8 mouse cellular contexts compared by ENCODE assay signal in the genomic region with DNA sequence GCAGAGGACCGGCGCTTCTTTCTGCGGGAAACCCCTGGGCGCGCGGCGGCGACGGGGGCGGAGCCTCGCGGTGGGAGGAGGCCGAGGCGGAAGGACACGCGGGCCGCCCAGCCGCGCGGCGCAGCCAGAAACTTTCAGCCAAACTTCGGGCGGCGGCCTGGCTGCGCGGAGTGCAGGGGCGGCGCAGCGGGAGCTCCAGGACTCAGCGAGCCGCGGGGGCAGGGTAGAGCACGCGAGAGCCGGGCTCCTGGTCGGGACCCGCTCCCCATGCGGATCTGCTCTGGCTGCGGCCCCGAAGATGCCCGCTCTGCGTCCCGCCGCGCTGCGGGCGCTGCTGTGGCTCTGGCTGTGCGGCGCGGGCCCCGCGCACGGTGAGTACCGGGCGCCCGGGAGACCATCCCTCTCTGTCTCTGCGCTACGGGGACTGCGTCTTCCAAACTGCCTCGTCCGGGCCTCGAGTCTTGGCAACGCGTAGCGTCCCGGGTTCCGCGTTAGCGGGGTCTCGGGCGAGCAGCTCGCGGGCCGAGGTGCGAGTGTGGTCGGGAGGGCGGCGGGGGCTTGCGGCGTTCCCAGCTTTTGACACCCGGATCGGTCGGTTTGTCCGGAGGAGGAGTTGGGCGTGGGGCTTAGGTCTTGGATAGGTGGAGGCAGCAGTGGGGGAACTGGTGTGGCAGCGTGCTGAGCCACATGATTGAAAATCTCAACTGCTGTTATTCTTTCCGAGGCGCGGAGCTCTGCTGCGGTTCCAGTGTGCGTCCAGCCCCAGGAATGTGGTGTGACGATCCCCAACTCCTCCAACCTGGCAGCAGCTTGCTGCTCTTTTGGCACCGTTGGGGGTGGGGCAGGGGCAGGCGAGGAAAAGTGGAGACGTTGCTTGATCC. TPM values are rescaled to one million over a fixed set of nuclear protein-coding genes. Genes with fewer than 3 reads are reported as not detected.
DNase-seq lines count a peak whose midpoint lies in the region; ATAC-seq and TF ChIP-seq lines count a peak whose summit lies in the region.

A gene (plus strand): TSS at position 127 of the 881 bp plus-strand sequence.

- no peaks in the 10 kb centered on the region for H3K36me3 ChIP-seq in E14TG2a.4 (ENCODE audit: insufficient read depth, low read length)
- no peaks in the 10 kb centered on the region for H3K36me3 ChIP-seq in forebrain, embryonic 13.5 days (ENCODE audit: poor library complexity, severe bottlenecking)
- H3K36me3 ChIP-seq in neural tube, embryonic 15.5 days: no peaks in the 10 kb centered on the region

- H3K4me3 ChIP-seq in E14TG2a.4 (replicated peaks; ENCODE audit: low read length): peak within 1 kb of the TSS; percentile 93
- peak within 1 kb of the TSS; percentile 91 for H3K4me3 ChIP-seq in forebrain, embryonic 13.5 days
- H3K4me3 ChIP-seq in neural tube, embryonic 15.5 days (replicated peaks): peak within 1 kb of the TSS; percentile 79

- peak; percentile 92 for DNase-seq in c-Kit-positive CD71-positive TER-119-positive erythroid progenitor cells, embryonic 14.5 days (ENCODE audit: low spot score)
- DNase-seq in heart, postnatal 10 days: peak; percentile 97
- peak; percentile 93 for DNase-seq in layer of hippocampus, adult 11-12 months (ENCODE audit: low spot score)
- peak; percentile 94 to 95 for DNase-seq in lung, adult 18-20 months
- peak; percentile 95 for DNase-seq in testis, postnatal 14 days (ENCODE audit: low spot score)

- peaks cover 11% of the 10 kb centered on the region for H3K9me3 ChIP-seq in E14TG2a.4 (ENCODE audit: low read length)
- no peaks in the 10 kb centered on the region for H3K9me3 ChIP-seq in forebrain, embryonic 13.5 days (replicated peaks)
- no peaks in the 10 kb centered on the region for H3K9me3 ChIP-seq in neural tube, embryonic 15.5 days (replicated peaks)

- peaks cover 42% of the 10 kb centered on the region for H3K27me3 ChIP-seq in E14TG2a.4 (ENCODE audit: insufficient read depth, low read length)
- H3K27me3 ChIP-seq in forebrain, embryonic 13.5 days: 0 out of 2 replicates have a peak, but pooled peaks cover 3% of the 10 kb centered on the region
- no peaks in the 10 kb centered on the region for H3K27me3 ChIP-seq in neural tube, embryonic 15.5 days (replicated peaks)

- intact Hi-C loops in heart, postnatal 10 days (cut with DNase I): loop anchor here (2.0 to 10.0 kb wide), 4 partner anchors 59 to 329 kb away; no protein-coding TSS in a partner anchor

- H3K27ac ChIP-seq in forebrain, embryonic 13.5 days: peak within 1 kb of the TSS; percentile 85
- H3K27ac ChIP-seq in neural tube, embryonic 15.5 days (replicated peaks): peak within 1 kb of the TSS; percentile 81

- H3K4me1 ChIP-seq in E14TG2a.4 (replicated peaks; ENCODE audit: low read depth, low read length): peaks cover 12% of the 10 kb centered on the region
- H3K4me1 ChIP-seq in forebrain, embryonic 13.5 days: peaks cover 42% of the 10 kb centered on the region
- H3K4me1 ChIP-seq in neural tube, embryonic 15.5 days: peaks cover 17% of the 10 kb centered on the region

- peak within 1 kb of the TSS; percentile 83 for H3K9ac ChIP-seq in forebrain, embryonic 13.5 days
- H3K9ac ChIP-seq in neural tube, embryonic 15.5 days (replicated peaks): peak within 1 kb of the TSS; percentile 74

- under 1% methylated on average over 77 of the region's 95 CpGs for WGBS in forebrain, embryonic 13.5 days
- 0% methylated on average over 89 of the region's 95 CpGs for WGBS in neural tube, embryonic 15.5 days

- peak; percentile 90 for ATAC-seq in forebrain, embryonic 13.5 days
- ATAC-seq in neural tube, embryonic 15.5 days (ENCODE audit: low FRiP score): peak; percentile 91

- TF ChIP-seq CTCF in E14TG2a.4 (conservative IDR thresholded peaks at IDR 0.05; ENCODE audit: low read length): no peak

- H3K4me2 ChIP-seq in forebrain, embryonic 13.5 days: peak within 1 kb of the TSS; percentile 82
- peak within 1 kb of the TSS; percentile 94 for H3K4me2 ChIP-seq in neural tube, embryonic 15.5 days

RNA-seq across cellular contexts. Expression of the gene that starts here (rescaled TPM):
- polyA plus RNA-seq in forebrain, embryonic 13.5 days (2015; fragmentation: Nextera tagmentation; extraction: Ambion mirVana): 18.6 and 19.9 TPM in 2 replicates
- total RNA-seq in heart, postnatal 10 days (2021): 10 to 100 TPM; 28.2 to 31.0 TPM
- polyA plus RNA-seq in neural tube, embryonic 15.5 days (2015; fragmentation: Nextera tagmentation; extraction: Ambion mirVana): 9.0 and 11.3 TPM in 2 replicates

Comparison
In these comparisons a context has a peak if more than half of its experiments do, and no peak if none do; other contexts are left out.
1. Peak in every context shown above with its lines: DNase-seq, ATAC-seq, H3K4me3 ChIP-seq and H3K27ac ChIP-seq.